In the genomic region with DNA sequence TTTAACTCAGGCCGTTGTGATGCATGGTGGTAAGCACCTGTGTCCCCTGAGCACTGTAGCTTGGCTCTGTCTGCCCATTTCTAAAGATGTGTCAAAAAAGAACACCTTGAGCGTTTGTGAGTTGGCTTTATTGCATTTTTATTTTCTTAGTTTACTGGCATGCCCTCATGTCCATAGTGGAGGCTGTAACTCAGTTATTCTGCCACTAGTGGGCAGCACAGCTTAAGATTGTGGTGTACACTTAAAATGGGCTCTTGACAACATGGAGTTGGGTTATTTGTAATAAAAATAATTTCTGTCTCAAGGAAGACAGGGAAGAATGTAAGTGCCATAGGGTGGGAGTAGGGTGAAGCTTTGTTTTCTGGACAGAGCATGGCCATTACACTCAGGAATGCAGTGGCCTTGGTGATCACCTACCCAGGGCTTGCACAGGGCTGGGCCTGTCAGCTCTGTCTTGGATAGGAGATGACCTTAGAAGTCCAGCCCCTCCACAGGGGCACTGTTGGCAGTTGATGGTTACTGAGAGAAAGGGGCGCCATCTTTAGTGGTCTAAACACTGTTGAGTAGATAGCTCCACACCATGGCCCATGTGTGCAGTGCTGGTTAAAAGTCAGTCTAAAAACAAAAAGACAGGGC, we compare ENCODE assay signal across 9 mouse cellular contexts. TPM values are rescaled to one million over a fixed set of nuclear protein-coding genes. Genes with fewer than 3 reads are reported as not detected.
DNase-seq lines count a peak whose midpoint lies in the region; ATAC-seq and TF ChIP-seq lines count a peak whose summit lies in the region.
"Had no signal": no experiment of that assay in that cellular context is flagged by ENCODE, and none has a peak within 500 bp of the region (broad histone marks: within the 10 kb centered on the region; RNA-seq: fewer than 3 reads in every experiment).

No protein-coding gene starts in this region.

- no peak for TF ChIP-seq POLR2A in MEL (IDR thresholded peaks at IDR 0.05; ENCODE audit: control insufficient read depth in 1 of 2, insufficient read depth in 1 of 2, low read depth in 1 of 2, low read length in 2 of 2, poor library complexity in 1 of 2)

- H3K4me2 ChIP-seq in midbrain, embryonic 12.5 days (replicated peaks) = no peak overlapping the region
- H3K4me2 ChIP-seq in midbrain, embryonic 15.5 days = no peak overlapping the region

- no peak for TF ChIP-seq EP300 in MEL (IDR thresholded peaks at IDR 0.05; ENCODE audit: low read depth in 1 of 2, low read length in 2 of 2)

- TF ChIP-seq CTCF in MEL (IDR thresholded peaks at IDR 0.05 in 2 of 3, conservative IDR thresholded peaks at IDR 0.05 in 1 of 3; ENCODE audit: control insufficient read depth in 1 of 3, insufficient read depth in 1 of 3, low read depth in 2 of 3, low read length in 3 of 3, poor library complexity in 1 of 3, severe bottlenecking in 1 of 3) = peak; percentile 59 to 88 (median 83)

- H3K27me3 ChIP-seq in midbrain, embryonic 12.5 days = no peaks in the 10 kb centered on the region
- H3K27me3 ChIP-seq in midbrain, embryonic 15.5 days (replicated peaks) = no peaks in the 10 kb centered on the region
- no peaks in the 10 kb centered on the region for H3K27me3 ChIP-seq in MEL (ENCODE audit: control insufficient read depth in 1 of 2, insufficient read depth in 2 of 2, low read length in 2 of 2)
- H3K27me3 ChIP-seq in embryonic facial prominence, embryonic 10.5 days (replicated peaks; ENCODE audit: low read depth, poor library complexity, severe bottlenecking) = no peaks in the 10 kb centered on the region

- H3K9ac ChIP-seq in midbrain, embryonic 12.5 days (replicated peaks) = no peak overlapping the region
- no peak overlapping the region for H3K9ac ChIP-seq in midbrain, embryonic 15.5 days
- no peak overlapping the region for H3K9ac ChIP-seq in MEL (ENCODE audit: control insufficient read depth, low read depth, low read length, poor library complexity, severe bottlenecking)

- H3K9me3 ChIP-seq in midbrain, embryonic 12.5 days = no peaks in the 10 kb centered on the region
- H3K9me3 ChIP-seq in midbrain, embryonic 15.5 days = no peaks in the 10 kb centered on the region
- H3K9me3 ChIP-seq in MEL (replicated peaks; ENCODE audit: insufficient read depth, low read length) = no peaks in the 10 kb centered on the region
- no peaks in the 10 kb centered on the region for H3K9me3 ChIP-seq in embryonic facial prominence, embryonic 10.5 days

- H3K4me1 ChIP-seq in midbrain, embryonic 12.5 days = no peaks in the 10 kb centered on the region
- no peaks in the 10 kb centered on the region for H3K4me1 ChIP-seq in midbrain, embryonic 15.5 days
- H3K4me1 ChIP-seq in MEL (ENCODE audit: control insufficient read depth in 1 of 2, insufficient read depth in 2 of 2, low read length in 2 of 2) = no peaks in the 10 kb centered on the region
- H3K4me1 ChIP-seq in embryonic facial prominence, embryonic 10.5 days = no peaks in the 10 kb centered on the region

- peak; percentile 81 for TF ChIP-seq RAD21 in MEL (IDR thresholded peaks at IDR 0.05; ENCODE audit: low read depth, low read length)

- peak; percentile 73 for DNase-seq in MEL (ENCODE audit: low read depth, low spot score)
- peak; percentile 42 for DNase-seq in adrenal gland, postnatal 25 days
- DNase-seq in embryonic facial prominence, embryonic 10.5 days (ENCODE audit: low spot score) = peak; percentile 47
- DNase-seq in kidney, adult 9 months = peak; percentile 61
- no peak for DNase-seq in spleen, adult 12 weeks (ENCODE audit: low spot score)

- peaks cover 88% of the 10 kb centered on the region for H3K36me3 ChIP-seq in midbrain, embryonic 12.5 days
- H3K36me3 ChIP-seq in midbrain, embryonic 15.5 days (replicated peaks) = peaks cover 72% of the 10 kb centered on the region
- H3K36me3 ChIP-seq in MEL (ENCODE audit: control insufficient read depth in 1 of 2, insufficient read depth in 2 of 2, low read length in 2 of 2) = peaks cover 0 to 1% of the 10 kb centered on the region in 2 experiments; a peak in 2 of 4 replicates
- peaks cover 98% of the 10 kb centered on the region for H3K36me3 ChIP-seq in embryonic facial prominence, embryonic 10.5 days (replicated peaks)

- ATAC-seq in midbrain, embryonic 12.5 days (ENCODE audit: low FRiP score, low read depth) = 0 out of 2 replicates have a peak, but pooled peaks have one; percentile 44
- ATAC-seq in midbrain, embryonic 15.5 days (replicated peaks) = no peak
- peak; percentile 96 for ATAC-seq in megakaryocyte progenitor cell, adult 5-6 weeks (replicated peaks; ENCODE audit: poor library complexity)

- H3K79me2 ChIP-seq in MEL (ENCODE audit: control insufficient read depth, insufficient read depth, low read length, poor library complexity) = no peaks in the 10 kb centered on the region

- H3K27ac ChIP-seq in midbrain, embryonic 12.5 days (replicated peaks) = no peak overlapping the region
- no peak overlapping the region for H3K27ac ChIP-seq in midbrain, embryonic 15.5 days
- H3K27ac ChIP-seq in MEL (ENCODE audit: control insufficient read depth, low read depth, low read length) = no peak overlapping the region
- no peak overlapping the region for H3K27ac ChIP-seq in embryonic facial prominence, embryonic 10.5 days (replicated peaks)

- H3K4me3 ChIP-seq in midbrain, embryonic 12.5 days = no peak overlapping the region
- H3K4me3 ChIP-seq in midbrain, embryonic 15.5 days = no peak overlapping the region
- H3K4me3 ChIP-seq in MEL (ENCODE audit: control insufficient read depth in 1 of 2, insufficient read depth in 1 of 2, low read depth in 2 of 2, low read length in 2 of 2) = no peak overlapping the region
- H3K4me3 ChIP-seq in embryonic facial prominence, embryonic 10.5 days = no peak overlapping the region
- H3K4me3 ChIP-seq: myocyte had no signal

- 91% methylated on average over 3 of the region's 3 CpGs for WGBS in midbrain, embryonic 12.5 days
- WGBS in midbrain, embryonic 15.5 days = 94% methylated on average over 3 of the region's 3 CpGs
- WGBS in embryonic facial prominence, embryonic 10.5 days = 91% methylated on average over 3 of the region's 3 CpGs

TF ChIP-seq in MEL, 35 proteins besides CTCF, POLR2A, EP300 and RAD21:
- peak; percentile 62 for TF ChIP-seq ZC3H11A (IDR thresholded peaks at IDR 0.05; ENCODE audit: low read depth, low read length)
- no peak for TF ChIP-seq HCFC1 (IDR thresholded peaks at IDR 0.05; ENCODE audit: low read depth, low read length)
- peak; percentile 80 for TF ChIP-seq SMC3 (IDR thresholded peaks at IDR 0.05; ENCODE audit: low read depth, low read length)

RNA-seq across cellular contexts. Expression of a gene that starts 27.4 kb away (rescaled TPM):
- 1.3 and 1.6 TPM in 2 replicates for polyA plus RNA-seq in midbrain, embryonic 12.5 days (2016; fragmentation: Nextera tagmentation; extraction: Ambion mirVana)
- polyA plus RNA-seq in midbrain, embryonic 15.5 days (2015; fragmentation: Nextera tagmentation; extraction: Ambion mirVana) = 5.6 and 6.8 TPM in 2 replicates
- 0.03 and 0.08 TPM in 2 replicates for total RNA-seq in MEL (2012; rRNA removed)
- polyA plus RNA-seq in MEL (2012; ENCODE audit: insufficient read depth in 1 of 2, insufficient read length in 2 of 2, low read depth in 1 of 2, low replicate concordance in 2 of 2, missing spikeins in 1 of 2) = not detected
- 10.7 and 15.1 TPM in 2 replicates for total RNA-seq in adrenal gland, postnatal 25 days (2021)
- 0.66 and 1.3 TPM in 2 replicates for polyA plus RNA-seq in embryonic facial prominence, embryonic 10.5 days (2016; fragmentation: Nextera tagmentation; extraction: Ambion mirVana)
- not detected in 2 replicates for total RNA-seq in megakaryocyte progenitor cell, adult 5-6 weeks (2015)
- not detected in 2 replicates for total RNA-seq in megakaryocyte progenitor cell, adult 5-6 weeks (2017)
